In the genomic region with DNA sequence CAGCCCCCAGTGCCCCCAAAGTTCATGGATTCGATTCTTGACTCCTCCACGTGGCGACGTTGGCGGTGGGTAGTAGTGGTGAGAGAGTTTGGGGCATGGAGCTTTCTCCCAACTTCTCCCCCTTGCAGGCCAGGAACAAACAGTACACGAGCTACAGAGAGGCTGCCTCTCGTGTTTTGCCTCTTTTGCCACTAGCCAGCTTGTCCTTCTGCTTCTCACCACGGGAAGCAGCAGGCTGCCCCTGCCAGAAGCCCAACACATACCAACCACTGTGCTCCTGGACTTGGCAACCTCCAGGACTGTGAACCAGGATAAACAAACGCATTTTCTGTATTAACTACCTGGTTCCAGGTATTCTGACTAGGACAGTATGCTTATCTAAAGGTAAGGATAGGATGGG, we compare ENCODE assay signal across 9 mouse cellular contexts. TPM values are rescaled to one million over a fixed set of nuclear protein-coding genes. Genes with fewer than 3 reads are reported as not detected.
DNase-seq lines count a peak whose midpoint lies in the region; ATAC-seq and TF ChIP-seq lines count a peak whose summit lies in the region.
"Had no signal": no experiment of that assay in that cellular context is flagged by ENCODE, and none has a peak within 500 bp of the region (broad histone marks: within the 10 kb centered on the region; RNA-seq: fewer than 3 reads in every experiment).

No protein-coding gene starts in this region.

- H3K4me1 ChIP-seq in forebrain, embryonic 12.5 days, result peaks cover 11% of the 10 kb centered on the region
- H3K4me1 ChIP-seq in forebrain, embryonic 11.5 days (replicated peaks; ENCODE audit: control insufficient read depth, insufficient read depth, low read length), result peaks cover 5% of the 10 kb centered on the region; the same call in 1 of the 2 replicates
- H3K4me1 ChIP-seq in embryonic facial prominence, embryonic 10.5 days, result peaks cover 25% of the 10 kb centered on the region
- peaks cover 17% of the 10 kb centered on the region for H3K4me1 ChIP-seq in limb, embryonic 14.5 days (ENCODE audit: control insufficient read depth, insufficient read depth, low read length)

- peak overlapping the region; percentile 62; the same call in 1 of the 2 replicates for H3K27ac ChIP-seq in forebrain, embryonic 12.5 days
- no peak overlapping the region for H3K27ac ChIP-seq in forebrain, embryonic 11.5 days (ENCODE audit: low read depth, low read length)
- peak overlapping the region; percentile 80 for H3K27ac ChIP-seq in embryonic facial prominence, embryonic 10.5 days (replicated peaks)
- H3K27ac ChIP-seq in limb, embryonic 14.5 days (replicated peaks; ENCODE audit: low read depth, low read length), result peak overlapping the region; percentile 74

- 81% methylated on average over 9 of the region's 9 CpGs for WGBS in forebrain, embryonic 12.5 days
- 75% methylated on average over 9 of the region's 9 CpGs for WGBS in forebrain, embryonic 11.5 days
- WGBS in embryonic facial prominence, embryonic 10.5 days, result 69% methylated on average over 9 of the region's 9 CpGs
- WGBS in limb, embryonic 14.5 days, result 44% methylated on average over 9 of the region's 9 CpGs

- H3K4me3 ChIP-seq in forebrain, embryonic 12.5 days (replicated peaks), result no peak overlapping the region
- no peak overlapping the region for H3K4me3 ChIP-seq in forebrain, embryonic 11.5 days (ENCODE audit: low read depth, low read length)
- peak overlapping the region; percentile 9; the same call in 1 of the 2 replicates for H3K4me3 ChIP-seq in embryonic facial prominence, embryonic 10.5 days
- H3K4me3 ChIP-seq in limb, embryonic 14.5 days (replicated peaks; ENCODE audit: low read length), result peak overlapping the region; percentile 23
- H3K4me3 ChIP-seq: forebrain, embryonic 13.5 days had no signal

- H3K4me2 ChIP-seq in forebrain, embryonic 12.5 days, result no peak overlapping the region
- H3K4me2 ChIP-seq in forebrain, embryonic 11.5 days (ENCODE audit: low read depth, low read length, severe bottlenecking), result no peak overlapping the region
- peak overlapping the region; percentile 41 for H3K4me2 ChIP-seq in limb, embryonic 14.5 days (replicated peaks; ENCODE audit: low read depth, low read length, severe bottlenecking)

- H3K27me3 ChIP-seq in forebrain, embryonic 12.5 days, result no peaks in the 10 kb centered on the region
- H3K27me3 ChIP-seq in forebrain, embryonic 11.5 days (ENCODE audit: control insufficient read depth, insufficient read depth, low read length), result no peaks in the 10 kb centered on the region
- no peaks in the 10 kb centered on the region for H3K27me3 ChIP-seq in embryonic facial prominence, embryonic 10.5 days (replicated peaks; ENCODE audit: low read depth, poor library complexity, severe bottlenecking)
- no peaks in the 10 kb centered on the region for H3K27me3 ChIP-seq in limb, embryonic 14.5 days (ENCODE audit: control insufficient read depth, insufficient read depth, low read length)
- H3K27me3 ChIP-seq: forebrain, embryonic 13.5 days had no signal

- no peak for DNase-seq in forebrain, embryonic 11.5 days (ENCODE audit: low spot score)
- peak; percentile 18 for DNase-seq in kidney, postnatal 14 days
- no peak for DNase-seq in kidney, adult 8-10 months
- no peak for DNase-seq in embryonic facial prominence, embryonic 10.5 days (ENCODE audit: low spot score)
- no peak for DNase-seq in limb, embryonic 14.5 days (ENCODE audit: low spot score)
- no peak for DNase-seq in right cerebral cortex, adult 2 months (ENCODE audit: low spot score in 2 of 2)
- no peak for DNase-seq in adrenal gland, postnatal 36 days

- H3K9ac ChIP-seq in forebrain, embryonic 12.5 days, result no peak overlapping the region
- H3K9ac ChIP-seq in forebrain, embryonic 11.5 days (ENCODE audit: low read length), result no peak overlapping the region
- peak overlapping the region; percentile 34; the same call in 1 of the 2 replicates for H3K9ac ChIP-seq in limb, embryonic 14.5 days (ENCODE audit: low read depth, low read length, severe bottlenecking)

- no peaks in the 10 kb centered on the region for H3K9me3 ChIP-seq in forebrain, embryonic 12.5 days
- no peaks in the 10 kb centered on the region for H3K9me3 ChIP-seq in forebrain, embryonic 11.5 days (ENCODE audit: control insufficient read depth, low read length)
- H3K9me3 ChIP-seq in embryonic facial prominence, embryonic 10.5 days, result peaks cover 2% of the 10 kb centered on the region; the same call in 1 of the 2 replicates
- H3K9me3 ChIP-seq in limb, embryonic 14.5 days (ENCODE audit: control insufficient read depth, low read length), result no peaks in the 10 kb centered on the region
- H3K9me3 ChIP-seq: forebrain, embryonic 13.5 days had no signal

- no peaks in the 10 kb centered on the region for H3K36me3 ChIP-seq in forebrain, embryonic 12.5 days (replicated peaks)
- no peaks in the 10 kb centered on the region for H3K36me3 ChIP-seq in forebrain, embryonic 11.5 days (ENCODE audit: control insufficient read depth, insufficient read depth, low read length)
- H3K36me3 ChIP-seq in embryonic facial prominence, embryonic 10.5 days (replicated peaks), result 0 out of 2 replicates have a peak, but pooled peaks cover 4% of the 10 kb centered on the region
- no peaks in the 10 kb centered on the region for H3K36me3 ChIP-seq in limb, embryonic 14.5 days (ENCODE audit: control insufficient read depth, insufficient read depth, low read length)

- ATAC-seq in forebrain, embryonic 12.5 days (ENCODE audit: low FRiP score), result no peak
- no peak for ATAC-seq in forebrain, embryonic 11.5 days (replicated peaks; ENCODE audit: low FRiP score)
- no peak for ATAC-seq in limb, embryonic 14.5 days (ENCODE audit: low FRiP score, low read depth)

- no peak for TF ChIP-seq POLR2A in limb, embryonic 14.5 days (IDR thresholded peaks at IDR 0.05; ENCODE audit: borderline replicate concordance, extremely low read depth, insufficient read depth, insufficient read length)

RNA-seq across cellular contexts. Expression of gene Dlg1, which starts 44.6 kb away (rescaled TPM):
- 29.5 and 39.8 TPM in 2 replicates for polyA plus RNA-seq in forebrain, embryonic 12.5 days (2016; fragmentation: Nextera tagmentation; extraction: Ambion mirVana)
- polyA plus RNA-seq in forebrain, embryonic 11.5 days (2014; fragmentation: Nextera tagmentation; extraction: Ambion mirVana), result 33.1 and 38.5 TPM in 2 replicates
- polyA plus RNA-seq in embryonic facial prominence, embryonic 10.5 days (2016; fragmentation: Nextera tagmentation; extraction: Ambion mirVana), result 27.5 and 27.7 TPM in 2 replicates
- 55.1 and 62.0 TPM in 2 replicates for polyA plus RNA-seq in limb, embryonic 14.5 days (2012; rRNA removed)
- polyA plus RNA-seq in limb, embryonic 14.5 days (2014; fragmentation: Nextera tagmentation; extraction: Ambion mirVana), result 37.9 and 40.5 TPM in 2 replicates
- 100 to 1,000 TPM in 1 of 2 experiments, 10 to 100 TPM in 1; 88.5 to 105 TPM for total RNA-seq in adrenal gland, postnatal 36 days (2021)

Comparison
In these comparisons a context has a peak if more than half of its experiments do, and no peak if none do; other contexts are left out.
1. H3K4me3 ChIP-seq: peak in embryonic facial prominence, embryonic 10.5 days (single experiment) and limb, embryonic 14.5 days (single experiment); none in forebrain, embryonic 12.5 days (single experiment) and forebrain, embryonic 11.5 days (single experiment).